ENCODE assay signal across 8 mouse cellular contexts in the genomic region with DNA sequence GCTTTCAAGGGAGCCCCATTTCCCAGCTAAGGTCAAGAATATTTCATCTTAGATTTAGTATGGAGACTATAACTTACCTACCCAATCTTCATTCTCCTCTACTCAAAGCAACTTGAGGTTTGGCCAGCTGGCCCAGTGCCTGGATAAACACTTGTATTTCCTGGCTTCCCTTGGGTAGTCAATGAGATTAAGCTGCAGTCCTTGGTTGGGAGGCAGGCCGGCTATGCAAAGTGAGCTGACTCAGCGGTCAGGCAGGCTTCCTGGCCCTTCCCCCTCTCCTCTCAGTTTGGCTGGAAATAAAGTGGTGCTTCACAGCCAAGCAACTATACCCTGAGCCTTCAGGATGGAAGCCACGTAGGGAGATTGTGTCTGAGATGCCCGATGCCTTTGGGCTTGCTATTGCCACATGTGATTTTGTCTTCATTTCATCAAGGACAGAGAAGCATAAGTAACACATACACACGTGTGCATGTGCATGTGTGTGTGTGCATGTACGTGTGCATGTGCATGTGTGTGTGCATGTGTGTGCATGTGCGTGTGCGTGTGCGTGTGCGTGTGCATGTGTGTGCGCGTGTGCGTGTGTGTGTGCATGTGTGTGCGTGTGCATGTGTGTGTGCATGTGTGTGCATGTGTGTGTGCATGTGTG.
A peak's percentile ranks its signal among the peaks of the same experiment; 100 is the strongest.
DNase-seq lines count a peak whose midpoint lies in the region; ATAC-seq and TF ChIP-seq lines count a peak whose summit lies in the region.
"Had no signal": no experiment of that assay in that cellular context is flagged by ENCODE, and none has a peak within 500 bp of the region (broad histone marks: within the 10 kb centered on the region; RNA-seq: fewer than 3 reads in every experiment).

No protein-coding gene starts in this region.

- no peak overlapping the region for H3K4me3 ChIP-seq in embryonic facial prominence, embryonic 10.5 days
- H3K4me3 ChIP-seq in intestine, postnatal 0 days (ENCODE audit: low read depth, low read length) = no peak overlapping the region
- H3K4me3 ChIP-seq in limb, embryonic 14.5 days (replicated peaks; ENCODE audit: low read length) = no peak overlapping the region
- H3K4me3 ChIP-seq in midbrain, postnatal 0 days (ENCODE audit: low read depth, low read length) = no peak overlapping the region
- H3K4me3 ChIP-seq: erythroblast, embryonic 14.5 days had no signal

- no peak for TF ChIP-seq POLR2A in limb, embryonic 14.5 days (IDR thresholded peaks at IDR 0.05; ENCODE audit: borderline replicate concordance, extremely low read depth, insufficient read depth, insufficient read length)

- no peaks in the 10 kb centered on the region for H3K36me3 ChIP-seq in embryonic facial prominence, embryonic 10.5 days (replicated peaks)
- no peaks in the 10 kb centered on the region for H3K36me3 ChIP-seq in intestine, postnatal 0 days (ENCODE audit: control insufficient read depth, insufficient read depth)
- no peaks in the 10 kb centered on the region for H3K36me3 ChIP-seq in limb, embryonic 14.5 days (ENCODE audit: control insufficient read depth, insufficient read depth, low read length)
- no peaks in the 10 kb centered on the region for H3K36me3 ChIP-seq in midbrain, postnatal 0 days (ENCODE audit: insufficient read depth, low read length)

- no peak overlapping the region for H3K9ac ChIP-seq in intestine, postnatal 0 days (ENCODE audit: low read depth, low read length)
- no peak overlapping the region for H3K9ac ChIP-seq in limb, embryonic 14.5 days (ENCODE audit: low read depth, low read length, severe bottlenecking)
- H3K9ac ChIP-seq in midbrain, postnatal 0 days (replicated peaks; ENCODE audit: low read length, poor library complexity, severe bottlenecking) = no peak overlapping the region

- no peak for TF ChIP-seq CTCF in intestine, postnatal 0 days (IDR thresholded peaks at IDR 0.05; ENCODE audit: low read depth)
- no peak for TF ChIP-seq CTCF in midbrain, postnatal 0 days (IDR thresholded peaks at IDR 0.05)

- no peaks in the 10 kb centered on the region for H3K27me3 ChIP-seq in embryonic facial prominence, embryonic 10.5 days (replicated peaks; ENCODE audit: low read depth, poor library complexity, severe bottlenecking)
- no peaks in the 10 kb centered on the region for H3K27me3 ChIP-seq in intestine, postnatal 0 days (replicated peaks; ENCODE audit: control insufficient read depth, insufficient read depth, low read length)
- no peaks in the 10 kb centered on the region for H3K27me3 ChIP-seq in limb, embryonic 14.5 days (ENCODE audit: control insufficient read depth, insufficient read depth, low read length)
- H3K27me3 ChIP-seq in midbrain, postnatal 0 days (ENCODE audit: insufficient read depth, low read length) = no peaks in the 10 kb centered on the region

- DNase-seq in adipocyte (ENCODE audit: low spot score) = peak; percentile 43
- peak; percentile 59 for DNase-seq in embryonic facial prominence, embryonic 10.5 days (ENCODE audit: low spot score)
- DNase-seq in heart, adult 18-20 months = peak; percentile 79 to 84
- peak; percentile 92 for DNase-seq in limb, embryonic 14.5 days (ENCODE audit: low spot score)
- DNase-seq in midbrain, postnatal 0 days (ENCODE audit: low spot score) = peak; percentile 84
- peak; percentile 73 for DNase-seq in urinary bladder, postnatal 25 days (ENCODE audit: low spot score)

- H3K4me2 ChIP-seq in intestine, postnatal 0 days (replicated peaks; ENCODE audit: low read depth) = 0 out of 2 replicates have a peak overlapping the region, but pooled peaks have one; percentile 40
- H3K4me2 ChIP-seq in limb, embryonic 14.5 days (replicated peaks; ENCODE audit: low read depth, low read length, severe bottlenecking) = no peak overlapping the region; the same call in 1 of the 2 replicates
- no peak overlapping the region for H3K4me2 ChIP-seq in midbrain, postnatal 0 days (ENCODE audit: low read depth, low read length, poor library complexity, severe bottlenecking)

- no peaks in the 10 kb centered on the region for H3K9me3 ChIP-seq in embryonic facial prominence, embryonic 10.5 days
- H3K9me3 ChIP-seq in intestine, postnatal 0 days (ENCODE audit: control insufficient read depth) = no peaks in the 10 kb centered on the region
- no peaks in the 10 kb centered on the region for H3K9me3 ChIP-seq in limb, embryonic 14.5 days (ENCODE audit: control insufficient read depth, low read length)
- no peaks in the 10 kb centered on the region for H3K9me3 ChIP-seq in midbrain, postnatal 0 days (ENCODE audit: low read length)

- H3K4me1 ChIP-seq in embryonic facial prominence, embryonic 10.5 days = peaks cover 13% of the 10 kb centered on the region
- H3K4me1 ChIP-seq in intestine, postnatal 0 days (replicated peaks; ENCODE audit: control insufficient read depth, insufficient read depth, low read length) = no peaks in the 10 kb centered on the region
- peaks cover 21% of the 10 kb centered on the region for H3K4me1 ChIP-seq in limb, embryonic 14.5 days (ENCODE audit: control insufficient read depth, insufficient read depth, low read length)
- no peaks in the 10 kb centered on the region; the same call in 1 of the 2 replicates for H3K4me1 ChIP-seq in midbrain, postnatal 0 days (ENCODE audit: insufficient read depth, low read length)

- no peak for ATAC-seq in intestine, postnatal 0 days
- ATAC-seq in limb, embryonic 14.5 days (ENCODE audit: low FRiP score, low read depth) = peak; percentile 83
- ATAC-seq in midbrain, postnatal 0 days (ENCODE audit: low FRiP score) = peak; percentile 54; the same call in 1 of the 2 replicates

- H3K27ac ChIP-seq in embryonic facial prominence, embryonic 10.5 days (replicated peaks) = no peak overlapping the region
- no peak overlapping the region for H3K27ac ChIP-seq in intestine, postnatal 0 days (ENCODE audit: low read depth, low read length)
- H3K27ac ChIP-seq in limb, embryonic 14.5 days (replicated peaks; ENCODE audit: low read depth, low read length) = no peak overlapping the region
- H3K27ac ChIP-seq in midbrain, postnatal 0 days (ENCODE audit: low read depth, low read length) = no peak overlapping the region

- whole genome bisulfite sequencing in embryonic facial prominence, embryonic 10.5 days = 68% methylated on average over 14 of the region's 14 CpGs
- 71% methylated on average over 14 of the region's 14 CpGs for WGBS in intestine, postnatal 0 days
- 69% methylated on average over 14 of the region's 14 CpGs for WGBS in limb, embryonic 14.5 days
- WGBS in midbrain, postnatal 0 days = 70% methylated on average over 14 of the region's 14 CpGs
